Mouse (Mus musculus): ENCODE results near the gene Drc7.

DNA sequence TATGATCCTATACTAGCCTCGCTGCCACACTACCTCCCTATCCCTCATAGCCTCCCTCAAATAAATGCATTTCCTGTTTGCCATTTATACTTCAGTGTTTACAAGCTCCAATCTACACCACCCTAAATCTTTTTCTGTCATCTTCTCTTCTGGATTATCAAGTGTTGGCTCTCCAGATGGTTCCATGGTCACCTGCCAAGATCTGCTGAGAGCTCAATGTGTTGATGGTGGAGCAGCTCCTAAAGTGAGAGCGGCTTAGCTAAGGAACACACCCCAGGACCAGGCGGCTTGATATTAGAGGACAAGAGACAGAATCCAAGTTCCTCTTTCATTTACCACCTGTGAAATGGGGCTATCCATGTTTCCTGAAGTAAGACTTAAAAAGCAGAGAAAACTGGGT, 23.2 kb downstream of the Drc7 start:
- TF ChIP-seq CTCF (IDR thresholded peaks at IDR 0.05; ENCODE audit: low read depth, low read length), result no peak
- no peak for TF ChIP-seq POLR2A (IDR thresholded peaks at IDR 0.05; ENCODE audit: borderline replicate concordance, low read depth, low read length)
